Mouse (Mus musculus) C2C12 (cell line): ENCODE data around the gene Lman1l. TPM values are rescaled to one million over a fixed set of nuclear protein-coding genes. Genes with fewer than 3 reads are reported as not detected.

Source experiments
- H3K27me3 ChIP-seq: one replicate; pipeline ENCODE4 v1.6.1; 2011; ENCODE audit not compliant: control insufficient read depth, insufficient read depth, insufficient read length
- H3K36me3 ChIP-seq: one replicate; pipeline ENCODE4 v1.6.1; 2011; ENCODE audit not compliant: control insufficient read depth, insufficient read depth
- H3K4me3 ChIP-seq: one replicate; pipeline ENCODE4 v1.5.1; 2011; ENCODE audit warnings: mild to moderate bottlenecking, control low read depth; ENCODE audit not compliant: poor library complexity, insufficient read depth, severe bottlenecking
- H3K79me2 ChIP-seq: one replicate; pipeline ENCODE4 v1.6.1; 2011; ENCODE audit not compliant: control insufficient read depth, insufficient read depth
- H3K79me3 ChIP-seq: one replicate; pipeline ENCODE4 v1.6.1; 2011; ENCODE audit warnings: low read depth, control low read depth
- H3ac ChIP-seq: one replicate; pipeline ENCODE3; 2011; ENCODE audit warnings: low read depth; ENCODE audit not compliant: control insufficient read depth, insufficient read length
- CEBPB ChIP-seq: IDR thresholded peaks from one replicate; pipeline ENCODE4 v1.6.1; 2011; ENCODE audit warnings: low read depth, mild to moderate bottlenecking, control low read depth, moderate library complexity
- CTCF ChIP-seq: IDR thresholded peaks from one replicate; pipeline ENCODE4 v1.5.1; 2011; ENCODE audit not compliant: control insufficient read depth, insufficient read depth, insufficient read length
- FOSL1 ChIP-seq: IDR thresholded peaks from one replicate; pipeline ENCODE4 v1.8.0; 2011; ENCODE audit warnings: mild to moderate bottlenecking, low read length; ENCODE audit not compliant: poor library complexity, insufficient read depth, severe bottlenecking
- MAX ChIP-seq: IDR thresholded peaks from one replicate; pipeline ENCODE4 v1.6.1; 2011; ENCODE audit warnings: mild to moderate bottlenecking, control low read depth
- MYOD1 ChIP-seq: IDR thresholded peaks from one replicate; pipeline ENCODE4 v1.6.1; 2011; ENCODE audit warnings: low read depth; ENCODE audit not compliant: control insufficient read depth, insufficient read length
- MYOG ChIP-seq: IDR thresholded peaks from one replicate; pipeline ENCODE4 v1.6.1; 2011; ENCODE audit not compliant: control insufficient read depth, insufficient read length; ENCODE audit errors: extremely low read depth
- USF1 ChIP-seq: IDR thresholded peaks from one replicate; pipeline ENCODE4 v1.6.1; 2011; ENCODE audit warnings: low read depth, mild to moderate bottlenecking, control low read depth, moderate library complexity
- polyA plus RNA-seq: library from polyadenylated mRNA; unstranded; fragments of >200 nt; fragmentation: generic; extraction: Trizol; gene quantifications from one replicate; pipeline ENCODE4 v1.2.1, GENCODE M21; 2012; ENCODE audit warnings: missing spikeins

Gene Lman1l
- polyA plus RNA-seq, 1 experiment, result 0.68 TPM

GRCm38 (mm10) chr9:57618854-57619253, 1.7 kb downstream of the Lman1l start:
- Histone ChIP-seq H3ac (no peak overlapping the region), H3K79me2 (no peaks in the 10 kb centered on the region), H3K27me3 (no peaks in the 10 kb centered on the region), H3K4me3 (no peak overlapping the region), H3K36me3 (peaks cover 9% of the 10 kb centered on the region), H3K79me3 (peaks cover under 1% of the 10 kb centered on the region)
- TF ChIP-seq MYOG (no peak), FOSL1 (no peak), CTCF (no peak), MAX (peak; percentile 81), USF1 (peak; percentile 48), MYOD1 (no peak), CEBPB (no peak)

- no peak overlapping the region for H3K4me3 ChIP-seq
- H3K27me3 ChIP-seq, result no peaks in the 10 kb centered on the region
- no peaks in the 10 kb centered on the region for H3K79me2 ChIP-seq
- TF ChIP-seq USF1 (no peak), MAX (no peak), CTCF (no peak), FOSL1 (no peak), MYOD1 (no peak), CEBPB (no peak), MYOG (no peak)
- no peak overlapping the region for H3ac ChIP-seq
- H3K79me3 ChIP-seq, result no peaks in the 10 kb centered on the region
- H3K36me3 ChIP-seq, result no peaks in the 10 kb centered on the region
Measured at GRCm38 (mm10) chr9:57617556-57618169, 2.9 kb downstream of the Lman1l start.

- Histone ChIP-seq H3K36me3 (no peaks in the 10 kb centered on the region), H3K4me3 (no peak overlapping the region), H3ac (peak overlapping the region; percentile 8), H3K27me3 (no peaks in the 10 kb centered on the region), H3K79me3 (no peaks in the 10 kb centered on the region), H3K79me2 (no peaks in the 10 kb centered on the region)
- no peak for TF ChIP-seq MAX
- peak; percentile 21 for TF ChIP-seq MYOD1
Measured at GRCm38 (mm10) chr9:57614786-57615185, 5.8 kb downstream of the Lman1l start.

GRCm38 (mm10) chr9:57613975-57614374, 6.6 kb downstream of the Lman1l start:
- H3K27me3 ChIP-seq, result no peaks in the 10 kb centered on the region
- H3K79me3 ChIP-seq, result no peaks in the 10 kb centered on the region
- H3K36me3 ChIP-seq, result no peaks in the 10 kb centered on the region
- TF ChIP-seq USF1 (no peak), MAX (no peak), MYOG (no peak), CEBPB (no peak), FOSL1 (no peak), CTCF (no peak), MYOD1 (no peak)
- no peak overlapping the region for H3K4me3 ChIP-seq
- H3ac ChIP-seq, result no peak overlapping the region
- no peaks in the 10 kb centered on the region for H3K79me2 ChIP-seq

- no peak for TF ChIP-seq FOSL1
- peak; percentile 3 for TF ChIP-seq MYOD1
- no peak for TF ChIP-seq MAX
- H3K36me3 ChIP-seq, result no peaks in the 10 kb centered on the region
- no peak overlapping the region for H3ac ChIP-seq
- no peaks in the 10 kb centered on the region for H3K27me3 ChIP-seq
- no peaks in the 10 kb centered on the region for H3K79me2 ChIP-seq
- no peak overlapping the region for H3K4me3 ChIP-seq
- no peaks in the 10 kb centered on the region for H3K79me3 ChIP-seq
Measured at GRCm38 (mm10) chr9:57612587-57612986, 8.0 kb downstream of the Lman1l start.

- H3K79me2 ChIP-seq, result no peaks in the 10 kb centered on the region
- TF ChIP-seq MYOG (no peak), MAX (no peak), FOSL1 (no peak), USF1 (no peak), CTCF (no peak), MYOD1 (no peak), CEBPB (no peak)
- no peaks in the 10 kb centered on the region for H3K36me3 ChIP-seq
- H3K79me3 ChIP-seq, result no peaks in the 10 kb centered on the region
- no peaks in the 10 kb centered on the region for H3K27me3 ChIP-seq
- H3ac ChIP-seq, result no peak overlapping the region
- H3K4me3 ChIP-seq, result no peak overlapping the region
Measured at GRCm38 (mm10) chr9:57610359-57610826, 10.2 kb downstream of the Lman1l start.
